9 mouse cellular contexts compared by ENCODE assay signal in the genomic region with DNA sequence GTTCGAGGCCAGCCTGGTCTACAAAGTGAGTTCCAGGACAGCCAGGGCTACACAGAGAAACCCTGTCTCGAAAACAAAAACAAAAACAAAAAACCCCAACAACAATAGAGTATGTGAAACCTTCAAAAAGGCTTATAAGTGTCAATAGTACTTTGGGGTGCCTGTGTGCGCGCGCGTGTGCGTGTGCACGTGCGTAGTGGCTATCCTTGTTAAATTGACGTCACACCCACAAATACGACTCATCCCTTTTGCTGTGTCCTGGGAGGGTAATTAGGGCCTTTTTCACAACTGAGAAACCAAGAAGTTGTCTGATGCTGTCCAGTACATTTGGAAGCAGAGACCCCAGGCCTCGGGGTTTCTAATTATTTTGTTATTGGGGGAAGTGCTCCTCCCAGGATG. TPM values are rescaled to one million over a fixed set of nuclear protein-coding genes. Genes with fewer than 3 reads are reported as not detected.
DNase-seq lines count a peak whose midpoint lies in the region; ATAC-seq and TF ChIP-seq lines count a peak whose summit lies in the region.
"Had no signal": no experiment of that assay in that cellular context is flagged by ENCODE, and none has a peak within 500 bp of the region (broad histone marks: within the 10 kb centered on the region; RNA-seq: fewer than 3 reads in every experiment).

No protein-coding gene starts in this region.

- H3K4me1 ChIP-seq in heart, embryonic 11.5 days (ENCODE audit: control insufficient read depth, insufficient read depth, low read length), result 0 out of 2 replicates have a peak, but pooled peaks cover 4% of the 10 kb centered on the region
- H3K4me1 ChIP-seq in E14TG2a.4 (replicated peaks; ENCODE audit: low read depth, low read length), result peaks cover 13% of the 10 kb centered on the region
- peaks cover 14% of the 10 kb centered on the region for H3K4me1 ChIP-seq in forebrain, postnatal 0 days (ENCODE audit: insufficient read depth)
- H3K4me1 ChIP-seq in liver, embryonic 16.5 days (ENCODE audit: control insufficient read depth, low read depth, low read length), result no peaks in the 10 kb centered on the region; the same call in 1 of the 2 replicates

- no peak for DNase-seq in heart, postnatal 4 days
- DNase-seq in forebrain, postnatal 0 days, result no peak
- DNase-seq in cerebellum, postnatal 10 days, result no peak
- DNase-seq in cerebellum, adult 9-11 months, result no peak

- H3K27me3 ChIP-seq in heart, embryonic 11.5 days (ENCODE audit: control insufficient read depth, insufficient read depth, low read length), result no peaks in the 10 kb centered on the region
- peaks cover 22% of the 10 kb centered on the region for H3K27me3 ChIP-seq in E14TG2a.4 (ENCODE audit: insufficient read depth, low read length)
- no peaks in the 10 kb centered on the region for H3K27me3 ChIP-seq in forebrain, postnatal 0 days (ENCODE audit: insufficient read depth, low read length)
- H3K27me3 ChIP-seq in liver, embryonic 16.5 days (ENCODE audit: control insufficient read depth, insufficient read depth, low read depth, low read length), result no peaks in the 10 kb centered on the region; the same call in 1 of the 2 replicates

- no peak for TF ChIP-seq CTCF in E14TG2a.4 (conservative IDR thresholded peaks at IDR 0.05; ENCODE audit: low read length)
- no peak for TF ChIP-seq CTCF in forebrain, postnatal 0 days (IDR thresholded peaks at IDR 0.05; ENCODE audit: low read depth)

- peak overlapping the region; percentile 82 for H3K27ac ChIP-seq in heart, embryonic 11.5 days (ENCODE audit: low read depth, low read length)
- peak overlapping the region; percentile 90 for H3K27ac ChIP-seq in forebrain, postnatal 0 days (ENCODE audit: low read depth, low read length)
- H3K27ac ChIP-seq in liver, embryonic 16.5 days (ENCODE audit: low read length), result no peak overlapping the region

- 53% methylated on average over 12 of the region's 12 CpGs for WGBS in heart, embryonic 11.5 days (ENCODE audit: insufficient replicate concordance)
- WGBS in forebrain, postnatal 0 days, result 68% methylated on average over 12 of the region's 12 CpGs
- 57% methylated on average over 12 of the region's 12 CpGs for WGBS in liver, embryonic 16.5 days (ENCODE audit: insufficient replicate concordance)

- peak overlapping the region; percentile 73 for H3K9ac ChIP-seq in heart, embryonic 11.5 days (ENCODE audit: low read depth, low read length)
- H3K9ac ChIP-seq in forebrain, postnatal 0 days, result peak overlapping the region; percentile 50
- H3K9ac ChIP-seq in liver, embryonic 16.5 days (ENCODE audit: low read depth, low read length), result no peak overlapping the region

- ATAC-seq in heart, embryonic 11.5 days (replicated peaks; ENCODE audit: insufficient number of reproducible peaks, low FRiP score, low TSS enrichment), result no peak
- ATAC-seq in forebrain, postnatal 0 days, result no peak
- no peak for ATAC-seq in liver, embryonic 16.5 days (ENCODE audit: low read depth)
- no peak for ATAC-seq in erythroblast, adult 5-6 weeks (replicated peaks; ENCODE audit: low FRiP score, poor library complexity, severe bottlenecking)

- H3K4me2 ChIP-seq in heart, embryonic 11.5 days, result peak overlapping the region; percentile 73
- H3K4me2 ChIP-seq in forebrain, postnatal 0 days (ENCODE audit: low read depth), result peak overlapping the region; percentile 56
- H3K4me2 ChIP-seq in liver, embryonic 16.5 days (ENCODE audit: low read depth, low read length), result peak overlapping the region; percentile 61

- peak overlapping the region; percentile 45 for H3K4me3 ChIP-seq in heart, embryonic 11.5 days (ENCODE audit: low read depth, low read length)
- H3K4me3 ChIP-seq in E14TG2a.4 (replicated peaks; ENCODE audit: low read length), result peak overlapping the region; percentile 71
- peak overlapping the region; percentile 27 for H3K4me3 ChIP-seq in forebrain, postnatal 0 days (ENCODE audit: low read depth, low read length)
- H3K4me3 ChIP-seq in liver, embryonic 16.5 days (ENCODE audit: low read depth, low read length), result no peak overlapping the region

- H3K9me3 ChIP-seq in heart, embryonic 11.5 days (replicated peaks; ENCODE audit: control insufficient read depth, low read length), result no peaks in the 10 kb centered on the region
- H3K9me3 ChIP-seq in E14TG2a.4 (ENCODE audit: low read length), result no peaks in the 10 kb centered on the region
- no peaks in the 10 kb centered on the region for H3K9me3 ChIP-seq in forebrain, postnatal 0 days (ENCODE audit: low read length)
- H3K9me3 ChIP-seq in liver, embryonic 16.5 days (replicated peaks; ENCODE audit: control insufficient read depth, low read length), result no peaks in the 10 kb centered on the region

- no peaks in the 10 kb centered on the region for H3K36me3 ChIP-seq in heart, embryonic 11.5 days (ENCODE audit: control insufficient read depth, insufficient read depth, low read length)
- no peaks in the 10 kb centered on the region for H3K36me3 ChIP-seq in E14TG2a.4 (ENCODE audit: insufficient read depth, low read length)
- no peaks in the 10 kb centered on the region for H3K36me3 ChIP-seq in forebrain, postnatal 0 days (ENCODE audit: insufficient read depth)
- no peaks in the 10 kb centered on the region for H3K36me3 ChIP-seq in liver, embryonic 16.5 days (ENCODE audit: control insufficient read depth, insufficient read depth)

RNA-seq across cellular contexts. Expression of gene Clmp, which starts 44.5 kb away (rescaled TPM):
- 13.5 and 15.3 TPM in 2 replicates for polyA plus RNA-seq in heart, embryonic 11.5 days (2014; fragmentation: Nextera tagmentation; extraction: Ambion mirVana)
- total RNA-seq in heart, postnatal 4 days (2021), result 10 to 100 TPM in 1 of 2 experiments, 1 to 10 TPM in 1; 9.5 to 10.6 TPM
- 68.5 and 75.4 TPM in 2 replicates for total RNA-seq in forebrain, postnatal 0 days (2014; rRNA removed)
- polyA plus RNA-seq in forebrain, postnatal 0 days (2015; fragmentation: Nextera tagmentation; extraction: Ambion mirVana), result 49.4 and 53.5 TPM in 2 replicates
- 0.61 and 1.2 TPM in 2 replicates for polyA plus RNA-seq in liver, embryonic 16.5 days (2015; fragmentation: Nextera tagmentation; extraction: Ambion mirVana)
- total RNA-seq in erythroblast, adult 5-6 weeks (2015; ENCODE audit: low replicate concordance), result 0.84 TPM in 1 of 2 replicates, not detected in the other
- total RNA-seq in erythroblast, adult 5-6 weeks (2017; ENCODE audit: low replicate concordance), result 0.26 TPM in 1 of 2 replicates, not detected in the other

RNA-seq across cellular contexts. Expression of gene Gm21915, which starts 59.9 kb away (rescaled TPM):
- not detected in 2 replicates for polyA plus RNA-seq in heart, embryonic 11.5 days (2014; fragmentation: Nextera tagmentation; extraction: Ambion mirVana)
- not detected for total RNA-seq in heart, postnatal 4 days (2021)
- not detected in 2 replicates for total RNA-seq in forebrain, postnatal 0 days (2014; rRNA removed)
- not detected in 2 replicates for polyA plus RNA-seq in forebrain, postnatal 0 days (2015; fragmentation: Nextera tagmentation; extraction: Ambion mirVana)
- polyA plus RNA-seq in liver, embryonic 16.5 days (2015; fragmentation: Nextera tagmentation; extraction: Ambion mirVana), result not detected in 2 replicates
- not detected in 2 replicates for total RNA-seq in erythroblast, adult 5-6 weeks (2015; ENCODE audit: low replicate concordance)
- total RNA-seq in erythroblast, adult 5-6 weeks (2017; ENCODE audit: low replicate concordance), result not detected in 2 replicates
- total RNA-seq: gastrocnemius, postnatal 14 days had no signal

Comparison
In these comparisons a context has a peak if more than half of its experiments do, and no peak if none do; other contexts are left out.
1. RNA of gene Clmp, which starts 44.5 kb away (total RNA-seq): 68.5 to 75.4 TPM in forebrain, postnatal 0 days and 9.5 to 10.6 TPM in heart, postnatal 4 days; 0.26 to 0.84 TPM in erythroblast, adult 5-6 weeks; every median in the first group is over 4 times any median in the second.
2. Peak in every context shown above with its lines, with median percentiles within 50 percentile points of each other: H3K4me2 ChIP-seq.